Mouse (Mus musculus) frontal cortex, adult 2 months (tissue): ENCODE measurements around the gene Zkscan14. TPM values are rescaled to one million over a fixed set of nuclear protein-coding genes. Genes with fewer than 3 reads are reported as not detected.

ENCODE experiments used
- polyA plus RNA-seq: library from polyadenylated mRNA; depleted of rRNA; stranded (reverse); fragments of >200 nt; gene quantifications from 2 replicates; pipeline ENCODE4 v1.2.3, GENCODE M21; 2012; rRNA removed

The Zkscan14 gene
- polyA plus RNA-seq, 1 experiment: 8.5 TPM

Other genes with a start within 250 kb of the Zkscan14 start
- 25.6 and 28.2 TPM in 2 replicates for gene Smurf1, start 236.0 kb downstream of the Zkscan14 start, polyA plus RNA-seq
- gene Gm4871, start 169.1 kb downstream of the Zkscan14 start, polyA plus RNA-seq: not detected in 2 replicates
- not detected in 2 replicates for gene 1700018F24Rik, start 158.9 kb downstream of the Zkscan14 start, polyA plus RNA-seq
- 210 and 216 TPM in 2 replicates for gene Arpc1a, start 118.0 kb downstream of the Zkscan14 start, polyA plus RNA-seq
- not detected in 2 replicates for gene Kpna7, start 117.8 kb downstream of the Zkscan14 start, polyA plus RNA-seq
- gene Arpc1b, start 87.7 kb downstream of the Zkscan14 start, polyA plus RNA-seq: 71.6 and 73.6 TPM in 2 replicates
- gene Pdap1, start 61.6 kb downstream of the Zkscan14 start, polyA plus RNA-seq: 97.9 and 101 TPM in 2 replicates
- gene Bud31, start 61.5 kb downstream of the Zkscan14 start, polyA plus RNA-seq: 92.0 and 93.3 TPM in 2 replicates
- gene Ptcd1, start 34.8 kb downstream of the Zkscan14 start, polyA plus RNA-seq: 19.3 and 21.1 TPM in 2 replicates
- 51.7 and 57.8 TPM in 2 replicates for gene Cpsf4, start 34.7 kb downstream of the Zkscan14 start, polyA plus RNA-seq
- 324 and 327 TPM in 2 replicates for gene Atp5j2, start 9.8 kb downstream of the Zkscan14 start, polyA plus RNA-seq
- gene Zkscan5, start 2.7 kb upstream of the Zkscan14 start, polyA plus RNA-seq: 9.5 and 9.7 TPM in 2 replicates
- 20.8 and 20.9 TPM in 2 replicates for gene Zfp655, start 29.8 kb upstream of the Zkscan14 start, polyA plus RNA-seq
- gene Zscan25, start 78.6 kb upstream of the Zkscan14 start, polyA plus RNA-seq: 13.9 and 16.1 TPM in 2 replicates
- gene Cyp3a57, start 143.4 kb upstream of the Zkscan14 start, polyA plus RNA-seq: not detected in 2 replicates